Mouse (Mus musculus) c-Kit-positive CD71-positive TER-119-positive erythroid progenitor cells, embryonic 14.5 days (primary cell): ENCODE results near the gene Auts2.

Source experiments
- DNase-seq: peaks from one replicate; pipeline ENCODE4 v3.0.0-alpha.2; 2013; ENCODE audit warnings: low spot score

The Auts2 gene

DNA sequence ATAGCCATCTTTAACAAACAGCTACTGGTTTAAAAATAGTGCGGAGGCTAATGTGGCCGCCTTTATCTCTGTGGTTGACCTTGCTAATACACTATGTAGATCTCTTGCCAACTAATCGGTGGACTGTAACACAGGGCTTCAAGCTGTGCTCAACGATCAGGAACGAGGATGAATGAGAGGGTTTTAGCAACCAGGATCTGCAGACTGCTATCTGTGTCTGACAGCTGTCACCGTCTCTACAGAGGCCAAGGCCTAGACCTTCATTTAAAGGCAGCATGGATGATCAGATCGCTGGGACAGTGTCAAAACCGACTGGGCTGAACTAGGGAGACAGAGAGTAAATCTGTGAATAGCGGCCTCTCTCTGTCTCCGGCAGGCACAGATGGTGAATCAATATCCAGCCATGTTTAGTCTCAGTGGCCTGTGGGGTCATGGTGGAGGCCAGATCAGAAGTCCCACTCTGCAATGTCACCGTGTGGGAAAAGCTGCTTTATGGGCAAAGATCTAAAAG is 892.7 kb downstream of the Auts2 start:
- DNase-seq, result no peak

DNA sequence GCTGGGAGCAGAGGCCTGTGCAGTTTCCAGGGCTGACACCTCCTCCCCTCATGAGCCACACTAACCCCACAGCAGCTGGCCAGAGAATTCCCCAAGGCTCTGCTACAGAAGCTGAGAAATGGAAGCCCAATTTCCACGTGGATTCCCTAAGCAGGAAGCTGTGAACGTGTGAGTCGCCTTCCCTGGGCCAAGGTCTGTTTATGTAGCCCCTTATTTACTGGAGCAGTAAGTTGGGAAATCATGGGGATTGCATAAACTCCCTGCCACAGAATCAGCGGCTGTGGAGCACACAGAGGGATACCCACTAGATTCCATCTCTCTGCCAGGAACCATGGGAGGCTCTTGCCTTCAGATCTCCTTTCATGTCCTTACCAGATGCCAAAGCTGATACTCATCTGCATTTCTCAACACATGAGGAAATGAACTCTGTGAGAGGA is 895.4 kb downstream of the Auts2 start:
- no peak for DNase-seq

DNA sequence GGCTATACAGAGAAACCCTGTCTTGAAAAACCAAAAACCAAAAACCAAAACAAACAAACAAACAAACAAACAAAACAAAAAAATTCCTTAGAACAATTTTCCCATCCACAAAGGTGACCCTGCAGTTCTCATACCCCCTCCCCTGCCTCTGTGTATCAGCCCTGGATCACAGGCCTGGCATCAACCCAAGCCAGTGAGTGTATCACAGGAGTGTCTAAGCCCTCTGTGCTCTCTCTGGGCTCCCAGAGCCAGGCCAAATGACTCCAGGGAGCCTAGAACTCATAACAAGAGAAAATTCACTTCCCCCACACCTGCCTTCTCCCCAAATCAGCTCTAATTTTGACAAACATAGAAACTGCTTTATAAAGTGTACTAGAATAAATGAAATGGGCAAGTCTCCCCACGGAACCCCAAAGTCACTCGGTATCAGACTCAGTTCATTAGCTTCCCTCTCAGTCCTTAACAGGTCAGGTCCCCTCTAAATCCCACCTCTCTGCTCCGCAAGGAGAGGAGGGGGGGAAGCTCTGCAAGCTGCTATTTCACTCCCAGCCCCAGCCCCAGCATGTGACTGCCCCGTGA is 896.0 kb downstream of the Auts2 start:
- DNase-seq, result no peak

DNA sequence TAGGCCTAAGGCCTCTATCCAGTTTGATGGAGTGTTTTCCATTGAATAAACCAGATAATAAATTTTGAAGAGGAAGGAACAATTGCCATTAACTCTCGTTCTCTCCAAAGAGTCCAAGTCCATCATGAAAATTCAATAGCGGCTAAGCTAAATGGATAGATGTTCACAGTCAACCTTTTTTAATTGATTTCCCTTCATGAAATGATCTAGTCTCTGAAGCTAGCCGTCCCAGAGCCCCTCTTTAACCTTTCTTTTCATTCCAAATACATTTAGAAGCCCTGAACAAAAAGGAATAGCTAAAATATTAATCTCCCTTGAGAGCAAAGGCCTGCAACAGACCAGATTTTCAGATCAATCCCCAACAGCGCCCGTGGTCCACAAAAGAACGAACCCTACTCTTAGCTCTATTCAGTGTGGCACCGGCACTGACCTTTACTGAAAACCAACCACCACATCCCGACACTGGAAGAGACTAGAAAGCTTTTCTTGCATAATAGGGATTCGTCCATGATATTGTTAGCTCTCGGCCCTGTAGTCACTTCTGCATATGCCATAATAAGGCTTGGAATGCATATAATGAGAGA is 896.9 kb downstream of the Auts2 start:
- no peak for DNase-seq

DNA sequence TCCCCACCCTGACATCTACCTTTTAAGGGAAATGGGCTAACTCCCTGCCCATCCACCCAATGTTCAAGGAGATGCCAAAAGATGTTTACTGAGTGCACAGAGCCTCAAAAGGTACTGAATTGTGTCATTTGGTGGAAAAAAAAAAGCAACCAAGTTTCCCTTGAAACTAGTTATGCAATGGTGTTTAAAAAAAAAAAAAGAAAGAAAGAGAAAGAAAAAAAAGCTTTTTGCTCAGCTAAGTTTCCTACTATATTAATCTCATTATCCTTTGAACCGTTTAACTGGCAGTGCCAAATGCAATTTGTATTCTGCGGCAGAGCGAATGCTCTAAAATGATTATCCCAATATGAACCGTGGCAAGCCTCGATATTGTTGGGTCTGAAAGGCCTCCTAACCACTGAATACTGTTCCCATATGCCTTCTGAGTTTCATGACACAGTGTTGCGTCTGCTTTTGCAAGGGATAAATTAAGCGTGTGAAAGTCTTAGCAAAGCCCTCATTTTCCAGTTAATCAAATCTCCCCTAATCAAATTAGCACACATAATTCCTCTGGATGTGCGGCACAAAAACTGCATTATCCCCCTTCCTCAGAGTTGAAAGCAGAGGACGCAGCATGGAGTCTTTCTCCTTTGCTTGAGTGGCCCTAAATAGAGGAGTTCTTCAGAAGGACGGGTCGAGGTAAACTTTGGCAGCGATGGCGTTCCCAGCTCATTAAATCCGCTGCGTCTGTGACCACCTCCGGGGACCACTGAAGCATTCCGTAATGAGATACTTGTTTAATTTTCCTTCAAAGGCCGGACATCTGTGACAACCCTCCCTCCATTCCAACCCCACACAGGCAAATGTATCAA is 897.6 kb downstream of the Auts2 start:
- DNase-seq, result no peak

DNA sequence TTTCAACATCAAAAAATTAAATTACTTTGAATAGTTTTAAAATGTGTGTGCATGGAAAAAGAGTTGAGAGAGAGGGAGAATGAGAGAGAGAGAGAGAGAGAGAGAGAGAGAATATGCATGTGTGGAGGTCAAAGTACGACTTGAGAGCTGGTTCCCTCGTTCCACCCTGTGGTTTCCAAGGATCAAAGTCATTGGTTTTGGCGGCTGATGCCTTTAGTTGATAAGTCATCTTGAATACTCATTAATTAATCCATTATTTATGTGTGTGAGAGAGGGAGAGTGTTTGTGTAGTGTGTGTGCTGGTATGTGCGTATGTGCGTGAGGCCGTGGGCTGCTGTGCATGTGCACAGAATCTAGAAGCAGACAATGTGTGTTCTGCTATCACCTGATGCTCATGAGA is 898.8 kb downstream of the Auts2 start:
- no peak for DNase-seq

DNA sequence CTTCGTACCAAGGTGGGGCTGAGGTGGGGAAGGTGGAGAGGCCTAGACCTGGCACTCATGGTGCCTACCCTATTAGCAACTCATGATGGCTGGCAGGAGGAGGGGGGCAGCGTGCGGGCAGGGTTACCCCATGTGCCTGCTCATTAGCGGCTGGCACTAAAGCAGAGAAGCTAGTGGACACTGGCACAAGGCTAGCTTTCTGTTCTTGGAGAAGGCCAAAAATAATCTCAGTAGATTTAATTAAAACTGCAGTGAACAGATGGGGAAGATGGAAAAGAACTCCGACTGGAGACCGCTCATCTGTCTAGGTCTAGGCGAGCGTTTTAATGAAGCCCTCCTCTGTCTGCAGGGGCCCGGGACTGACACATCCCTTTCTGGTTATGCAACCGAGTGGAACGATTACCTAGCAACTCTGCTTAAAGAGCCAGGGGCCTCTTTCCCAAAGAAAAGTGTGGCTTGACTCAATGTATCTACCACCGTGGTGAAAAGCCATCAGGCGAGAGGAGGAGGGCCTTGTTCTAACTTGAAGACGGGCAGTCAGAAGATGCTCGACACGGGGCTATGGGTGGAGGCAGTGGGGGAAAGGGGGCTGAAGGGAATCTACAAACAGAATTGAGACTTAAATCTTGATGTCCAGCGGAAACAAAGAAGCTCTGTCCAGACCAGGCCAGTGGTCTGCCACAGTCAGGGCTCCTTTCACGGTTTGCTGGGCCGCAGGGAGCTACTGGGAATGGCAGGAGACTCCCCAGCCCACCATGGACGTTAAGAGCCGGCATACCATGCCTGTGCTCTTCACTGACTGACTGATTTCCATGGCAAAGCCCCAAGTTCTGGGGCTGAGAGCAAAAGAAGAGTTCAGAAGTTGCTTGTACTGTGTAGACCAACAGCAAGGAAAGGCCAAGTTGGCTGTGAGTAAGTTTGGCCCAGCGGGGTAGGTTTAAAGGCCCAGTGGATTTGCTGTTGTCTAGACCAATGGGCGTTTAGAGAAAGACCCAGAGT is 899.7 kb downstream of the Auts2 start:
- no peak for DNase-seq

DNA sequence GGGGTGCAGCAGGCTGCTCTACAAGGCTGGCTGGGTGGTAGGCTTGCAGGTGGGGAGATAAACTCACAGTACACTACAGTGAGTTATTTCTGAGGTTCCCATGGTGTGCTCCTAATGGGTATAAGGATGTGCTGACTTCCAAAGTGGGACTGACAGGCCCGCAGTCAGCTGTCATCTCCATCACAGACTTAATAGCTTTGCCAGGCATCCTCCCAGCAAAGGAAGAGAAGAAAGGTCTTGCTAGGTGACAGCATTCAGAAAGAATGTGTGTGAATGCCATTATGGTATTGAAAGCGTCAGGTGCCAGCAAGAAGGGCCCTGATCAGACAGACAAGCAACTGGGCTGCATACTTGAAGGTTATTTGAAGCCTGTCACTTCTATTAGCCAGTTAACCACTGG is 900.4 kb downstream of the Auts2 start:
- DNase-seq, result no peak

DNA sequence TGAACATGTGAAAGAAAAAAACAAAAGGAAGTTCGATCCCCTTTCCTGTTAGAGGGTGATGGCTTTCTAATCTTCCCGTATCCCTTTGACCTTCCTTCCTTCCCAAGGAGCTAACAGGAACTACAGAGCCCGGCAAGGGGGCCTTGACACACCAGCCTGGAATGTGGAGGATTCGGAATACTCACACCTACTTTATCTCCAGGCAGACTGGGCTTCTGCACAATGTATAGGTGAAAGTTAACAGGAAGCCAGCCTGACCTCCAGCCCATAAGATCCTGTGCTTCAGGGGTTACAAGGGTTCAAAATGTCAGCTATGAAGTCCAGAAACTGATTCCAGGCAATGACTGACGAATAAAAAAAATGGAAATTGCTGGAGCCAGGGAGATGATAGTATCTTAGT is 906.7 kb downstream of the Auts2 start:
- DNase-seq, result no peak

DNA sequence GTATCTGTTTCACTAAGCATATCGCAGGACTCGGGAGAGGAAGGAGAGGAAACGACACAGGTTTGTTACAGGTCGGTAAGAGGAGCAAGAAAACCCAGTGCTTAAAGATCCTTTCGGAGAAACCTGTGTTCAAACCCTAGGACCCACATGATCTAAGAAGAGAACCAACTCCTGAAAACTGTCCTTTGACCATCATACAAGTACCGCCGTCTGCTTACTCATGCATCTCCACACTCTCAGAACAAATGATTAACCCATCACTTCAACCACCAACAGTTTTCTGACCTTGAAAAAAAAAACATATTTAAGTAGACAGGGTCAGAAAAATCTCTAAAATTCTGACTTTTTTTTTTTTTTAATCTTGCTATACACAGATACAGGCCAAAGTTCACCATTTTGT is 908.4 kb downstream of the Auts2 start:
- DNase-seq, result no peak

DNA sequence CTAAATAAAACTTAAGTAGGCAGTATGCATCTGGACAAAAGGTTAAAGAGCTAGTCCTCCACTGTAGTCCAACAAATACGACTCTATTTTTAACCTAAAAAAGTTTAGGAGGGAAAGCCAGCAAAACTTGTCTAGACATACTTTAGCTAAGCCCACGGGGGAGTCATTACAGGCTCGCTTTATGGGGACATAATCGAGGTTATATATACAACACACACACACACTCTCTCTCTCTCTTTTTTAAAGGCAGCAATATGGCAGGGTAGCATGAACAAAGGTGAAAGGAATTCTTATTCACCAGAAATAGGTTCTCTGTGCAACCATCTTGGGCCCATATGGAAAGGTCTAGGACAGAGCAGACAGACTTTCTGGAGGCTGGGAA is 911.2 kb downstream of the Auts2 start:
- DNase-seq, result no peak

DNA sequence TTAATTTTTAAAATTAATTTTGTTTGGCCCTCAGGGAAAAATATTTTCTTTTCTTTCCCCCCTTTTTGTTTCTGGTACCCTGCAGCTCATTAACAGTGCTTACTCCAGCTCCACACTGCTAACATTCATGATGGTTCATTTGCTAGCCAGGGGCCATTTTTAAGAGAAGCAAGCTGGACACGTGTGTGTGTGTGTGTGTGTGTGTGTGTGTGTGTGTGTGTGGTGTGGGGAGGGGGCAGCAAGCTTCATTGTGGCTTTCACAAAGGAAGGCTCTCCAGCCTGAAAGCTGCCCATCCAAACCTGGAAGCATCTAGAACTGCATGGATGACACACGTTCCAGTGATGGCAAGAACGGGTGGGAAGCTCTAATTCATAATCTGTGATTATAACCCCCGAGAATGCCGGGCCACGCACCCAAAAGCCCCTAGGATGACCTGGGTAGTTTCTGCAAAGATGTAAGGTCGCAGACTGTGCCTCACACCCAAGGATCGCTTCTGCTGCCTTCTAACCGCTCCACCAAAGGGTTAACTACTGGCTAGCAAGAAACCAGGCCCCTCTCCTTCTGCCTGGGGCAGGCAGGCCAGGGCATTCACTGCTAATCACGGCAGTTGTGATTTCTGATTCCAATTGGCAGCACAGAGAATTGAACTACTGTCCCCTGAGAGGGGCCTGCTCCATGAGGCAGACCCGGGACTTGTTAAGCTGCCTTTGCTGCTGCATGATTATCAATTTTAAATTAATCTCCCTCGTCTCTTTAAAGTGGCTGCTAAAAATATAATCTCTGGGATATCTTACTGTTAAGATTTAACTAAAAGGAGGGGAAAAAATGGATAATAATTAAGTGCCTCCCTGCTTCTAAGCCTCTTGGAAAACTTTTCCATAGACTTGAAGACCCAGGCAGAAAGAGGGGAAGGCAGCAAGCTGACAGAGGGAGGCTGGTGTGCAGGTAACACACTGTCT is 911.8 kb downstream of the Auts2 start:
- DNase-seq, result no peak

DNA sequence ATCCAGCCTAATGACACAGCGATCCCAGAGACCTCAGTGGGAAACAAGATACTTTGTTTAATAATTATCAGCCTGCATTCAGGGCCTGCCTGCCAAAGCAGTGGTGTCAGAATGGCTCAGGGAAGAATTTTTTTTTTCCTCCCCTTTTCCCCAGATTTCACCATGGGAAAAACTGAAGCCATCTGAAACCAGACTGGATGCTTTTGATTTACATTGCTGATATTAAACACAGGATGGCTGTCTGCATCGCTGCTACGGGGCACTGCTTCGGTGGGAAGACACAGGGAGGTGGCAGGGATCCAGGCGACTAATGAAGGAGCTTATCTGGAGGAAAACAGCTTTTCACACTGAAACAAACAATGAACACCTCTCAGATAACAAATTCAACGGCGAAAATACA is 912.6 kb downstream of the Auts2 start:
- DNase-seq, result no peak

DNA sequence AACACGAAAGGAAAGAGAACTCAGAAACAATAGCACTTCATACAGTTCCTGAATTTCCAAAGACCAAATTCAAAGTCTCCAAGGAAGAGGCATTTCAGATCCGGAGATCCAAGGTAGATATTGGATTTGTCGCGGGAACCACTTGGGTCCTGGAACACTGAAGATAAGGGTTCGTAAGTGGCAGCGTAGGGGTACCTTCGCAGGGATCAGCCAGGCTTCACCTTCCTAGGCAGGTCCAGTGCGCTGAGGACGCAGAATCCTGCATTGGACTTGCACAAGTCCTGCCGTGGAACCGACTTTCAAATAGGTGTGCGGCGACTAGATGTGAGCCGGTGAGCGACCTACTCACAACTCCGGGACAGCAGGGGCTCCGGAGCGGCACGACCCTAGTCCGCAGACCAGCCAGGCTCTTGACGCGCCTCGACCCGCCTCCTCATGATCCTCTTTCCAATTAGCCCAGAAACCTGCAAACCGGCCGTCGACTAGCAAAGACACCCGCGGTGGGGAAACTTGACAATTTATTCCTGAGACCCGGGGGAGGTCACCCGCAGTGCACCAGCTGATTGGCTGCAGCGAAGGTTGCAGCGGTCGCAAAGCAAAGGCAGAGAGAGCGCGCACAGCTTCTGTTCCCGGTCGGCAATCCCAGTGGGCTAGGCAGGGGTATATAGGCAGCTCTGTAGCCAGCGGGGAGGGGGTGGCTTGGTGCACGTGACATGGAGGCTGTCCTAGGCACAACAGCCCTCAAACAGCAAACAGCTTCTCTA is 926.8 kb downstream of the Auts2 start:
- DNase-seq, result no peak

DNA sequence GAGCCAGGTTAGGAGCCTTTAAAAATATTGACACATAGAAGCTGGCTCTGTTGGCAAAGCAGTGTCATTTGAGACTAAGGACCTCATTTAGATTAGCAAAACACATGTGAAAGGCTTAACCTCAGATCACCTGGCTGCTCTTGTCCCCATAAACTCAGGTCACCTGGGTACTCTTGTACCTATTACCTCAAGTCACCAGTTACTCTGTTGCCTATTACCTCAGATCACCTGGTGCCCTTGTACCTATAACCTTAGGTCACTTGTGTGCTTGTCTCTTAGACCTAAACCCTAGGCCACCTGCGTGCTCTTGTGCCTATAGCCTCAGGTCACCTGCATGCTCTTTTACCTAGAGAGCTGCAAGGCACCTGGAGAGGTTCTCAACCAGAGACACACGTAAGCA is 928.9 kb downstream of the Auts2 start:
- no peak for DNase-seq

DNA sequence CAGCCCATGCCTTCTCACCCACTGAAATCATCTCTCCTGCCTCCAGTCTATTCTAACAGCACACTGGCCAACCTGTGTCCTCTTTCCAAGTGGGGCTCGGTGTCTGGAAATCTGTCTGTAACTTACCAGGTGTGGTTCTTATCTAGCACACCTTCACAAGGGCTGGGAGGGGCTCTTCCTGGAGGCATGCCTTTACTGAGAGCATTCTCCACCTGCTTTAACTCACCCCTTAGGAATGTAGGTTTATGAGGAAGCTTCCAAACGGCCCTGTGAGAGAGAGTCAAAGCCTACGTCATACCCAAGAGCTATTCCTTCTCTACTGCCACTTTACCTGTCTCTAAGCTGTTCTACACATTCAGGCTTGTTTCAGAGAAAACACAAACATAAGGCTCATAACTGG is 929.8 kb downstream of the Auts2 start:
- DNase-seq, result no peak

DNA sequence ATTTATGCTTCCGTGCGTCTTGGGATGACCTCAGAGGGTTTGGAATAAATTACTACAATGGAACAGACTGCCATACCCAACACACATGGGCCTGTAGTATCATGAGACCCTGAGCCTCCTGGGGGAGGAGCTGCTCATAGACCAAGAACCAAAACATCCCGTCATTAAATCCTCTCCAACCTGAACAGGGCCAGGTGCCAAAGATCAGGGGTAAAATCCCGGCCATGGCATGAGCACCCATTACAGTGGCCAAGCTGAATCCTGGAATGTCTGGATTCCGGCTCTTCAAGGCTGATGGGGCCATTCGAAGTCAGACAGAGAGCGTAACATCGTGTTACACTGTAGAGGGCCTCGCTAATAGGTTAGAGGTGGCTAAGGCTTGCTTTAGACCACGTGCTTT is 932.4 kb downstream of the Auts2 start:
- DNase-seq, result no peak

DNA sequence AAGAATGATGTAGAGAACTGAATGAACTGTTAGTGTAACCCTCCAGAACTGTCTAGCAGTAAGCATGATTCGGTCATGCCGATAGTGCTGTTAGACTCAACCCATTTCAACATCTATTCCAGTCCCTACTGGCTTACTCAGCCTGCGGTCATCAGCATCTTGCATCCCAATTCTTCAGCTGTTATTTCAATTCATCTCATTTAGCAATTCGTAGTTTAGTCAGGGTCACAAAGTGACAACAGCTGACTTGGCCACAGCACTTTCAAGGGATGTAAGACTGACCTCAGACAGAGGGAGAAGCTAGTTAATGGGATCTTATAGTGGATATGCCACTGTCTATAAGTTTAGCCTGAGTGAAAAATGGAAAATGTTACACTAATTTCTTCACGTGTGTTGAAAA is 936.4 kb downstream of the Auts2 start:
- no peak for DNase-seq

DNA sequence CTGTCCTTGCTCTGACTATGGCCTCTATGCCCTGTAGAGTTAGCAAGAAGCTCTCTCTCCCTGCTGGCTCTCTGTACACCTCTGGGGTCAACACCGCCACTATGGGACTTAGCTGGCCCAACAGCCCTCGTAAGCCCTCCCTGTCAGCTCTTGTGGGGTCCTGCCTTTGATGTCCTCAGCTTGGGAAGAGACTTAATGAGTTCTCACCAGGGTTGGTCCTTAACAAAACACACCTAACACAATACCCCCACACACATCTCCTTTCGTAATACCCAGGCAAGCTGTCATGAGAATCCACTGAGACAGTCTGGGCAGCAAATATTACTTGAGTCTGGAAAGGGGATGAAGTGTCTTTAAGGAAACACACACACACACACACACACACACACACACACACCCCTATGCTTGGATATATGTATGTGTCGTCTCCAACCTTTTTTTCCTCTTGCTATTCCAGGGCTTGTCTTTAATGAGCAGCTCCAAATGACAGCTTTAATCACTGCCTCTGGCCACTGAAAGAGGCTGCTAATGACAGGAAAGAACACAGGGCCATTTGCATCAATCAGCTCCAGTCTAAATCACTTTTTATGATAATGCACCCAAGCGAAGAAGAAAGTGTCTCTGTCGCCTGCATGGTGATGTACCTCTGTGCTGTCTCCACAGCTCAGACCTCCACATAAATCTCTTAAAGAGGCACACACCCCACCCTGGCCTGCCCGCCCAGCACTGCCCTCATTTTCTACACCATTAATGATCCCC is 941.0 kb downstream of the Auts2 start:
- no peak for DNase-seq
